Mouse (Mus musculus) kidney, postnatal 10 days (tissue): ENCODE data around the gene Cep83.
A peak's percentile ranks its signal among the peaks of the same experiment; 100 is the strongest.

Experiments used
- DNase-seq: peaks from one replicate; pipeline ENCODE4 v3.0.0; 2021; ENCODE audit warnings: mixed read lengths

Cep83 gene

GRCm38 (mm10) chr10:94780618-94781262 lies 92.3 kb downstream of the Cep83 start:
- no peak for DNase-seq

- peak; percentile 61 for DNase-seq
Measured at GRCm38 (mm10) chr10:94789205-94789604, 100.8 kb downstream of the Cep83 start.

- no peak for DNase-seq
Measured at GRCm38 (mm10) chr10:94793914-94794313, 105.5 kb downstream of the Cep83 start.

GRCm38 (mm10) chr10:94794666-94795244 lies 106.3 kb downstream of the Cep83 start:
- DNase-seq, result no peak

- no peak for DNase-seq
Measured at GRCm38 (mm10) chr10:94798128-94798527, 109.7 kb downstream of the Cep83 start.

- DNase-seq, result no peak
Measured at GRCm38 (mm10) chr10:94799485-94800239, 111.2 kb downstream of the Cep83 start.

GRCm38 (mm10) chr10:94800677-94801354 lies 112.4 kb downstream of the Cep83 start:
- no peak for DNase-seq

- DNase-seq, result no peak
Measured at GRCm38 (mm10) chr10:94804029-94804908, 115.8 kb downstream of the Cep83 start.

- no peak for DNase-seq
Measured at GRCm38 (mm10) chr10:94804909-94805220, 116.4 kb downstream of the Cep83 start.

- DNase-seq, result no peak
Measured at GRCm38 (mm10) chr10:94807323-94807722, 118.9 kb downstream of the Cep83 start.

GRCm38 (mm10) chr10:94808275-94808674 lies 119.8 kb downstream of the Cep83 start:
- no peak for DNase-seq

GRCm38 (mm10) chr10:94809946-94810472 lies 121.6 kb downstream of the Cep83 start:
- no peak for DNase-seq

GRCm38 (mm10) chr10:94811907-94812851 lies 123.7 kb downstream of the Cep83 start:
- no peak for DNase-seq

- DNase-seq, result no peak
Measured at GRCm38 (mm10) chr10:94818127-94818526, 129.7 kb downstream of the Cep83 start.

- DNase-seq, result no peak
Measured at GRCm38 (mm10) chr10:94818781-94819665, 130.6 kb downstream of the Cep83 start.

GRCm38 (mm10) chr10:94823971-94824760 lies 135.7 kb downstream of the Cep83 start:
- no peak for DNase-seq

GRCm38 (mm10) chr10:94825951-94826350 lies 137.5 kb downstream of the Cep83 start:
- no peak for DNase-seq

- peak; percentile 24 for DNase-seq
Measured at GRCm38 (mm10) chr10:94826436-94826835, 138.0 kb downstream of the Cep83 start.

- DNase-seq, result no peak
Measured at GRCm38 (mm10) chr10:94827325-94827724, 138.9 kb downstream of the Cep83 start.
